Mouse (Mus musculus): ENCODE results near the gene Slc25a19.

DNA sequence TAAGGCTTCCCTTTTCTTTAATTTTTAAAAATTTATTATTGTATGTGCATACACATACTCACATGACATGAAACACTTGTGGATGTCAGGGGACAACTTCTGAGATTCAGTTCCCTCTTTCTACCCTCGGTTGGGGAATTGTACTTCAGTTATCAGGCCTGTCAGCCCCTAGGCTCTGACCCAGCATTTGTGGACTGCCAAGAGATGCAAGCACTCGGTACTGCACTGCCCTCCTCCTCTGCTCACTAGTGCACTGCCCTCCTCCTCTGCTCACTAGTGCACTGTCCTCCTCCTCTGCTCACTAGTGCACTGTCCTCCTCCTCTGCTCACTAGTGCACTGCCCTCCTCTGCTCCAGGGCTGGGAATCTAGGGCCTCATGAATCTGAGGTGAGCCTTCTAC, 26.0 kb upstream of the Slc25a19 start:
- no peak for TF ChIP-seq CTCF (conservative IDR thresholded peaks at IDR 0.05; ENCODE audit: insufficient read depth, insufficient read length, low read depth, low read length)
- no peak for TF ChIP-seq POLR2A (IDR thresholded peaks at IDR 0.05; ENCODE audit: low read depth, low read length)

All from kidney, adult 2 months (tissue).